Mouse (Mus musculus) spleen, adult 2 months (tissue): Measurements from ENCODE around the gene Rplp2.

ENCODE experiments used
- CTCF ChIP-seq: fragments of 200-500 bp; IDR thresholded peaks from 2 replicates; pipeline ENCODE4 v1.5.1; 2011; ENCODE audit warnings: mild to moderate bottlenecking, inconsistent platforms; ENCODE audit not compliant: insufficient read depth, insufficient read length, insufficient replicate concordance; ENCODE audit errors: extremely low read depth
- POLR2A ChIP-seq: fragments of 200-500 bp; IDR thresholded peaks from 2 replicates; pipeline ENCODE4 v1.6.1; 2011; ENCODE audit warnings: low read depth, low read length, inconsistent platforms

- TF ChIP-seq CTCF (no peak), POLR2A (no peak)
Observed at GRCm38 (mm10) chr7:141495379-141495778, 48.2 kb downstream of the Rplp2 start.
